Mouse (Mus musculus) hindbrain, embryonic 10.5 days (tissue): Measurements from ENCODE around the gene Bglap2. TPM values are rescaled to one million over a fixed set of nuclear protein-coding genes. Genes with fewer than 3 reads are reported as not detected.

Experiments used
- DNase-seq: peaks from one replicate; pipeline ENCODE4 v3.0.0-alpha.2; 2017; ENCODE audit warnings: low spot score
- H3K27ac ChIP-seq: fragments of 300-500 bp; sonication (generic); 2 replicates; pipeline ENCODE4 v1.5.1; 2016; ENCODE audit warnings: mild to moderate bottlenecking, moderate library complexity
- H3K27me3 ChIP-seq: fragments of 300-500 bp; sonication (generic); 2 replicates; pipeline ENCODE4 v1.6.1; 2016; ENCODE audit warnings: mild to moderate bottlenecking; ENCODE audit not compliant: poor library complexity, insufficient read depth, severe bottlenecking
- H3K36me3 ChIP-seq: fragments of 300-500 bp; sonication (generic); 2 replicates; pipeline ENCODE4 v1.6.1; 2016; ENCODE audit warnings: mild to moderate bottlenecking, moderate library complexity
- H3K4me1 ChIP-seq: fragments of 300-500 bp; sonication (generic); replicated peaks from 2 replicates; pipeline ENCODE4 v1.6.1; 2016; ENCODE audit warnings: mild to moderate bottlenecking
- H3K4me3 ChIP-seq: fragments of 300-500 bp; sonication (generic); 2 replicates; pipeline ENCODE4 v1.5.1; 2016; ENCODE audit warnings: mild to moderate bottlenecking, moderate library complexity
- H3K9me3 ChIP-seq: fragments of 300-500 bp; sonication (generic); 2 replicates; pipeline ENCODE4 v1.6.1; 2016; ENCODE audit warnings: mild to moderate bottlenecking, moderate library complexity
- WGBS: fragments of 180-500 bp; shearing (Covaris S2); methylation state at CpG from one replicate; pipeline ENCODE4 v1.1.7; 2016; 5-methylcytosine and 5-hydroxymethylcytosine counted together
- polyA plus RNA-seq: library from polyadenylated mRNA; unstranded; fragments of >200 nt; fragmentation: Nextera tagmentation; extraction: Ambion mirVana; gene quantifications from 2 replicates; pipeline ENCODE4 v1.2.1, GENCODE M21; 2016

Bglap2 gene
- polyA plus RNA-seq, 1 experiment from 2014 or later, result not detected

GRCm38 (mm10) chr3:88359584-88359983, 18.9 kb downstream of the Bglap2 start:
- Histone ChIP-seq H3K27me3 (peaks cover 11% of the 10 kb centered on the region), H3K9me3 (no peaks in the 10 kb centered on the region), H3K36me3 (peaks cover 89% of the 10 kb centered on the region), H3K4me3 (no peak overlapping the region), H3K4me1 (peaks cover 46% of the 10 kb centered on the region), H3K27ac (peak overlapping the region; percentile 72)
- WGBS, result 68% methylated on average over 5 of the region's 5 CpGs
- peak; percentile 20 for DNase-seq

- DNase-seq, result no peak
- Histone ChIP-seq H3K36me3 (peaks cover 100% of the 10 kb centered on the region), H3K27ac (no peak overlapping the region), H3K4me3 (no peak overlapping the region), H3K27me3 (no peaks in the 10 kb centered on the region), H3K4me1 (peaks cover 12% of the 10 kb centered on the region), H3K9me3 (no peaks in the 10 kb centered on the region)
- WGBS, result 97% methylated on average over 8 of the region's 8 CpGs
Observed at GRCm38 (mm10) chr3:88354396-88355165, 23.9 kb downstream of the Bglap2 start.

- H3K4me3 ChIP-seq, result no peak overlapping the region
- DNase-seq, result no peak
- peaks cover 100% of the 10 kb centered on the region for H3K36me3 ChIP-seq
- H3K9me3 ChIP-seq, result no peaks in the 10 kb centered on the region
- no peak overlapping the region for H3K27ac ChIP-seq
- H3K27me3 ChIP-seq, result no peaks in the 10 kb centered on the region
- WGBS, result 93% methylated on average over 9 of the region's 9 CpGs
- no peaks in the 10 kb centered on the region for H3K4me1 ChIP-seq
Observed at GRCm38 (mm10) chr3:88352907-88353306, 25.6 kb downstream of the Bglap2 start.

GRCm38 (mm10) chr3:88350732-88351131, 27.8 kb downstream of the Bglap2 start:
- 95% methylated on average over 13 of the region's 13 CpGs for WGBS
- H3K36me3 ChIP-seq, result peaks cover 100% of the 10 kb centered on the region
- no peak for DNase-seq
- H3K27ac ChIP-seq, result no peak overlapping the region
- no peaks in the 10 kb centered on the region for H3K4me1 ChIP-seq
- H3K9me3 ChIP-seq, result no peaks in the 10 kb centered on the region
- no peaks in the 10 kb centered on the region for H3K27me3 ChIP-seq
- no peak overlapping the region for H3K4me3 ChIP-seq

- Histone ChIP-seq H3K9me3 (no peaks in the 10 kb centered on the region), H3K27me3 (no peaks in the 10 kb centered on the region), H3K36me3 (peaks cover 51% of the 10 kb centered on the region), H3K4me3 (no peak overlapping the region), H3K27ac (no peak overlapping the region), H3K4me1 (peaks cover 34% of the 10 kb centered on the region)
- no peak for DNase-seq
- WGBS, result 83% methylated on average over 3 of the region's 3 CpGs
Observed at GRCm38 (mm10) chr3:88339006-88339405, 39.5 kb downstream of the Bglap2 start.

- Histone ChIP-seq H3K27ac (no peak overlapping the region), H3K27me3 (no peaks in the 10 kb centered on the region), H3K36me3 (peaks cover 45% of the 10 kb centered on the region), H3K4me3 (no peak overlapping the region), H3K4me1 (peaks cover 41% of the 10 kb centered on the region), H3K9me3 (no peaks in the 10 kb centered on the region)
- no peak for DNase-seq
- 93% methylated on average over 7 of the region's 7 CpGs for WGBS
Observed at GRCm38 (mm10) chr3:88338316-88338715, 40.2 kb downstream of the Bglap2 start.

GRCm38 (mm10) chr3:88337367-88338020, 41.0 kb downstream of the Bglap2 start:
- Histone ChIP-seq H3K4me1 (peaks cover 42% of the 10 kb centered on the region), H3K27ac (no peak overlapping the region), H3K36me3 (peaks cover 39% of the 10 kb centered on the region), H3K9me3 (no peaks in the 10 kb centered on the region), H3K27me3 (no peaks in the 10 kb centered on the region), H3K4me3 (peak overlapping the region; percentile 99)
- no peak for DNase-seq
- 86% methylated on average over 11 of the region's 11 CpGs for WGBS

- peak within 1 kb of the TSS; percentile 100 for H3K27ac ChIP-seq
- DNase-seq, result peak; percentile 98
- 3% methylated on average over 52 of the region's 66 CpGs for WGBS
- peaks cover 45% of the 10 kb centered on the region for H3K4me1 ChIP-seq
- H3K27me3 ChIP-seq, result no peaks in the 10 kb centered on the region
- H3K36me3 ChIP-seq, result peaks cover 28% of the 10 kb centered on the region
- H3K9me3 ChIP-seq, result no peaks in the 10 kb centered on the region
- H3K4me3 ChIP-seq, result peak within 1 kb of the TSS; percentile 99
Observed at GRCm38 (mm10) chr3:88336058-88337013, 42.2 kb downstream of the Bglap2 start, which contains the start of the genes Tmem79 and Smg5. Tmem79 (minus strand) TSS chr3:88336148. Smg5 (plus strand) TSS chr3:88336260.

- Histone ChIP-seq H3K36me3 (peaks cover 23% of the 10 kb centered on the region), H3K4me1 (peaks cover 45% of the 10 kb centered on the region), H3K27ac (peak overlapping the region; percentile 100), H3K27me3 (no peaks in the 10 kb centered on the region), H3K4me3 (peak overlapping the region; percentile 99), H3K9me3 (no peaks in the 10 kb centered on the region)
- DNase-seq, result no peak
- WGBS, result 3% methylated on average over 27 of the region's 27 CpGs
Observed at GRCm38 (mm10) chr3:88335436-88336053, 43.0 kb downstream of the Bglap2 start.

GRCm38 (mm10) chr3:88334902-88335435, 43.5 kb downstream of the Bglap2 start:
- Histone ChIP-seq H3K36me3 (peaks cover 26% of the 10 kb centered on the region), H3K4me1 (peaks cover 45% of the 10 kb centered on the region), H3K27me3 (no peaks in the 10 kb centered on the region), H3K9me3 (no peaks in the 10 kb centered on the region), H3K27ac (peak overlapping the region; percentile 100), H3K4me3 (peak overlapping the region; percentile 99)
- DNase-seq, result no peak
- 33% methylated on average over 3 of the region's 3 CpGs for WGBS

GRCm38 (mm10) chr3:88334029-88334658, 44.4 kb downstream of the Bglap2 start:
- no peaks in the 10 kb centered on the region for H3K9me3 ChIP-seq
- WGBS, result 56% methylated on average over 12 of the region's 12 CpGs
- H3K36me3 ChIP-seq, result peaks cover 34% of the 10 kb centered on the region
- peaks cover 45% of the 10 kb centered on the region for H3K4me1 ChIP-seq
- H3K27ac ChIP-seq, result 0 out of 2 replicates have a peak overlapping the region, but pooled peaks have one; percentile 36
- no peaks in the 10 kb centered on the region for H3K27me3 ChIP-seq
- H3K4me3 ChIP-seq, result peak overlapping the region; percentile 14
- DNase-seq, result no peak
